Mouse (Mus musculus) layer of hippocampus, adult 8-10 months (tissue): Measurements from ENCODE around the gene Cald1. TPM values are rescaled to one million over a fixed set of nuclear protein-coding genes. Genes with fewer than 3 reads are reported as not detected.

ENCODE experiments used
- DNase-seq, 2 experiments: peaks; one replicate each; pipeline ENCODE4 v3.0.0; 2022; ENCODE audit warnings: low spot score in 2 of 2
- total RNA-seq, 4 experiments: library from RNA; stranded (reverse); gene quantifications; 2 replicates each; pipeline ENCODE4 v1.2.4; 2022

Gene Cald1
- total RNA-seq, 4 experiments from 2014 or later, result 28.3 to 38.6 (median 29.0) TPM

GRCm38 (mm10) chr6:34716888-34717635, 118.8 kb downstream of the Cald1 start:
- no peak for DNase-seq

GRCm38 (mm10) chr6:34717651-34718050, 119.4 kb downstream of the Cald1 start:
- DNase-seq, result no peak

GRCm38 (mm10) chr6:34719141-34719680, 120.9 kb downstream of the Cald1 start:
- no peak for DNase-seq

GRCm38 (mm10) chr6:34720447-34720846, 122.1 kb downstream of the Cald1 start:
- DNase-seq, result no peak

DNA sequence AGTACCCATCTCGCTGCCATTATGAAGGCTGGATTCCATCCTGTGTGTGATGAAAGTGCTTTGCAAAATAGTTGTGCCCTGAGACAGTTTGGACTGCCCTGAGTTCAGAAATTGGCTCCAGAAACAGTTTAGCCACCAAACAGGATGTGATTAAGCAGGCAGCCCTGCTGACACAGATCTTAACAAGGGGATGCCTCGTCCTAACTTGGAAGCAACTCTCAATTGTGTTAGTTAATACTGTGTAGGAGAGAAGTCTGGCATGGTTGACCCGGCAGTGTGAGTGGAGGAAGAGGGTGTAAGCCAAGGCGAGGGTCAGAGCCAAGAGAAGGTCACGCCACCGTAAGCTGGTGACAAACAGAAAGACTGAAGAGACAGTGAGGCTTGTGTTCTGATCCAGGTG, 123.4 kb downstream of the Cald1 start:
- DNase-seq, result no peak

DNA sequence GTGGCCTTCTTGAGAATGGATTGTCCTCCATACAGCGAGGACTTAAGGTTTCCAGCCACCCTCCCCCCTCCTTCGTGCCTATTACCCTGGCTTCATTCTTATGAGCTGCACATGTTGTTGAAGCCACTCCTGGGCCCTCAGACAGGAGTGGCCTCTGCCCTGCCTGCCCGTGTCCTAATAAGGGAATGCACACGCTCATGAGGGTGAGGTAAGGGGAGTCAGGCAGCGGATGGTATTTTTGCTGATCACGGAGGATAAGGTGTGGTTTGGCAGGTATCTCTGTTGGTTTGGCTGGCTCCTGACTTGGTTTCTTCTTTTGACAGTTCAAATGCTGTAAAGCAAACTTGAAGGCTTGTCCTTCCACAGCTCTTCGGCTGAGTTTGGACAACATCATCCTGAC, 124.4 kb downstream of the Cald1 start:
- DNase-seq, result no peak

DNA sequence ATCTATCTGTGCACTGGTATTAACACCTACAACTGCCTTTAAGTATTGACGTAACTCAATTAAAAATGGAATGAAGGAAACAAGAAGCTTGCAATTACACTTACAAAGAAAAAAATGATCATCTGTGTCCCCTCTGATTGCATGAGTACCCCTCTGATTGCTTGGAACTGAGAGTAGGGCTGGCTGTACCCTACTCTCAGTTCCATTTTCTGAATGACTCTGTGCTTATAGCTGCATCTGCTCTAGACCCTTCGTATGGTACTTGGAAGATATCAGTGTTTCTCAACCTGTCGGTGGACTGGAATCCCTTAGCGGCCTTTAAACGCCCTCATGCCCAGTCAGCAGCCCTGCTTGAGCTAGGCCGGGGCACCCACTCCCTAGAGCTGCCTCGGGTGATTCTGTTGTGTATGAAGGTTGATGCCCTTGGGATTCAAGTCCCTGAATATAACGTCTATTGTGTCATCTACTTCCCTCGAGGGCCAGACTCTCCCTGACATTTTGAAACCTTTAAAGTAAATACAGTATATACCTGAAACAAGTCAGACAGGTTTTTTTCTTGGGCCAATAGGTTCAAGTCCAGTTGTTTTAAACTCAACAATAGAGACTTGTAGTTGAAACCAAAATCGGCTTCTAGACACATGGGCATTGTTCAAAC, 125.1 kb downstream of the Cald1 start:
- DNase-seq, result no peak

DNA sequence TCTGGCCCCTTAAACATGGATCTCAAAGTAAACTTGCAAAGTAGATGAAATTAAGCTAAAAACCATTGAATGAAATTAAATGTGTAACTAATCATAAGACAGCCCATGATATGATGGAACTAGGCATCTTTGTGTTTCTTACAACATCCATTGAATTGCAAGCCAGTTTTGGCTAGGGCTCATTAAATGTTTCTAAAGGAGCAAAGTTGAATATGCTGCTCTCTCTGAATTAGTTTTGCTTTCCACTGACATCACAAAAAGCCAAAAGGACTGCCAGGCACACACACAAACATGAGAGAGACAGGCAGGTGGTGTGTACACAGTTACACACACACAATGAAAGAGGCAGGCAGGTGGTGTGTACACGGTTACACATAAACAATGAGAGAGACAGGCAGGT, 127.4 kb downstream of the Cald1 start:
- no peak for DNase-seq

DNA sequence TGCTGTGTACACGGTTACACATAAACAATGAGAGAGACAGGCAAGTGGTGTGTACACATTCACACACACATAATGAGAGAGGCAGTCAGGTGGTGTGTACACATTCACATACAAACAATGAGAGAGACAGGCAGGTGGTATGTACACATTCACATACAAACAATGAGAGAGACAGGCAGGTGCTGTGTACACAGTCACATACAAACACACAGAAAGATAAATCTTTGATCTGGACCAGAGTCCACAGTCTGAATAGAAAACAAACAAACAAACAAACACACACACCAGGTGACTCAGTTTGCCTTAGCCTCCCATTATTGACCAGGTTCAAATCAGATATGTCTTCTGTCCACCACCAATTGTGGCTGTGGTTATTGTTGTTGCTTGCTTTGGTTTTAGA, 127.8 kb downstream of the Cald1 start:
- DNase-seq, result no peak

- DNase-seq, result no peak
Measured at GRCm38 (mm10) chr6:34727316-34727983, 129.2 kb downstream of the Cald1 start.

DNA sequence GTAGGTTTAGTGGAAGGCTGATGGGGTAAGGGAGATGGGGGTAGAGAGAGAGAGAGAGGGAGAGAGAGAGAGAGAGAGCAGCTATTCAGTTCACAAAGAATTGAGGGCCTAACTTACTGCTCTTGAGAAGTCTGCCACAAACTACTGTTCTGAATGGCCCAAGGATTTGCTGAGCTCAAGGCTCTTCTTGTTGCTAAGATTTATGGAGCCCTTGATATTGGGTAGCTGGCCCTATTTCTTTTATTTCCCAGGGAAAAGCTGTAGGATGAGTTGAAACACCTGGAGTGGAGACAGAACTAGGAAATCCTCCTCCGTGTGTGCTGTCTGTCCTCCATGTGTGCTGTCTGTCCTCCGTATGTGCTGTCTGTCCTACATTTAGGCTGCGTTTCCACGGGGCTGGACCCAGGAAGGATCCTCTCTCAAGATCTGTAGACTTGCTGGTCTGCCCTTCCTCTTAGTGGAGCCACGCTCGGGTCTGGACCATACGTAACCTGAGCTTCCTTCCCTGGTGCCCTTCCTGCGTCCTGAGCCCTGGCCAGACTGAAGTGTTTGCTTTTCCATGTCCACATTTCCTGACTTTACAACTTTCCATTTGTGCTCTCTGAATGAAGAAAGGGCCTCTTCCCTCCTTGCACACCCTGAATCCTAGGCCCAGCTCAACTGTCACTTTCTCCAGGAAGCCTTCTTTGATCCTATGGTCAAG, 131.3 kb downstream of the Cald1 start:
- no peak for DNase-seq

GRCm38 (mm10) chr6:34731007-34731406, 132.7 kb downstream of the Cald1 start:
- no peak for DNase-seq

GRCm38 (mm10) chr6:34731529-34731928, 133.2 kb downstream of the Cald1 start:
- no peak for DNase-seq

GRCm38 (mm10) chr6:34734940-34735695, 136.8 kb downstream of the Cald1 start:
- DNase-seq, result no peak

DNA sequence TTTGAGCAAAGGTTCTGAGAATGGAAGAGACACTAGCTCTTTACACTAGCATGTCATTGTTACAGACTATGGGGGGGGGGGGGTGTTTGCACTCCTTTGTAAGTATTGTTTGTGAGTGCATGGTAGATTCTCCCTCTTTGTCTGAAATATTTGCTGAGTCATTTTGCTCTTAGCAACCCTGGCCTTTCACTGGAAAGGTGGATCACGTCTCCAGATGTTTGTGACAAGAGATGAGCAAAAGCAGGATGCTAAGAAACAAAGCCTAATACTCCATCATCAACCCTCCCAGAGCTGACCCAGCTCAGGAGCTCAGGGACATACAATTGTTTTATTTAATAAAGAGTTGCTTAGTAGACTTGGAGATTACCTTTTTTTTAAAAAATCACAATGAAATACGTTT, 138.6 kb downstream of the Cald1 start:
- no peak for DNase-seq

DNA sequence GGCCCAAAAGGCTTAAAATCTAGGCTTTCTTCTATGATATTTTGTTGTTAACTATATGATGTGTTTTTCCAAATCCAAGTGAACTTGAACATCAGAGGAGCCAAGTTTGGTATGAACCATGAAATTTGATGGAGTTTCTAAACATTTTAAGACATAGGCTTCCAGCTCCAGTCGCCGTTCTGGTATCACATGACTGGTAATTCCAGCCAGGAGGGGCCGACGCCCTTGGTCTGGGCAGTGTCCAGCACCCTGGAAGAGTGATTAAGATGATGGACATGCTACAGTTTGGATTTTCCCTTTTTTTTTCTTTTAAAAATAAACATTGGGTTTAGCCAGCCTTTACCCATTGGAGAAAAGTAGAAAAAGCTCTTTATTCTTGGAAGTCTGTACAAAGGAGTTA, 145.6 kb downstream of the Cald1 start:
- DNase-seq, result no peak

GRCm38 (mm10) chr6:34747846-34748245, 149.5 kb downstream of the Cald1 start:
- no peak for DNase-seq

GRCm38 (mm10) chr6:34748566-34748965, 150.3 kb downstream of the Cald1 start:
- DNase-seq, result no peak

DNA sequence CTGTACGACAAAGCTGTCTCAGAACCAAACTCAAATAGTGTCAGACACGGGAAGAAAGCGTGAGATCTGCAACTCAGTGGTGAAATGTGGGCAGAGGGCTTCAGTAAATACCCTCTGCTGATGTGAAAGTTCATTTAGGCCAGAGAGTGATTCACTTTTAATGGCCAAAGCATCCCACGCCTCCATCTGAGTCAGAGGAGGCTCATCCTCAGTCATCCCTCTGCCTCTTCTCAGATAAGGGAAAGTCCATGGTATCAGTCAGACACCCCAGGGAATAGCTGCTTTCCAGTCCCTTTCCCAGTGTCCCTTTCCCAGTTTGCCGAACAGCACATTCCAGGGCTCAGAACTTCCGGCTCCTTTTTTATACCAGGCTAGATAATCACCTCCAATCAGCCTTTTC, 151.2 kb downstream of the Cald1 start:
- no peak for DNase-seq

DNA sequence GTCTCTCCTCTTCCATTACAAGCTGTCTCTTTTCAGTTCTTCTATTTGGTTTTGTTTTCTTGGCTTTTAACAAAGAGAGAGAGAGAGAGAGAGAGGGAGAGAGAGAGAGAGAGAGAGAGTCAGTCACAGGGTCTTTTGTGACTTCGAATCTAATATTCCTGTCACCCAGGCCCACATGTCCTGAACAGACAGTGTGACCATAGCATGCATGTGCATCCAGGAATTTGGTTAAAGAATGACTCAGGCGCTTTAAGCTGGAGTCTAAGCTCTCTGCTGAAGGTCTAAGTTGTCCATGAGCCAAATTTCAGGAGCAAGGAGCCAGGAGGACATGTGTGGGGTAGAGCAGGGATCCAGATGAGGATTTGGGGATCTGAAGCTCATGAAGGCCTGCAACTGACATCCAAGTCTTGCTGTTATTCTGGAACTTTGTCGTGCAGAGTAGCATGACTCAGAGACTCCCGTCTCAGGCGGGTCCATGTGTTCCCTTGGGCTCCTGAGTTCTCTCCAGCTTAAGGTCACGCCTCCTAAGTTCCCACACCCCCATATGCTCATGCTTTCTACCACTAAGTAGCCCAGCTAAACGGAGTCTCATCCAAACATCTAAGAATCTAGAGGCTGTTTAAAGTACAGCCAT, 152.3 kb downstream of the Cald1 start:
- DNase-seq, result no peak
